Mouse (Mus musculus) E14TG2a.4 (cell line): ENCODE data around the gene Pik3r6.

Experiments
- CTCF ChIP-seq: conservative IDR thresholded peaks from 2 replicates; pipeline ENCODE4 v1.5.1; 2014; ENCODE audit warnings: low read length
- NANOG ChIP-seq: IDR thresholded peaks from 2 replicates; pipeline ENCODE4 v1.6.1; 2014; ENCODE audit warnings: borderline replicate concordance, low read length, mixed read lengths
- POU5F1 ChIP-seq: IDR thresholded peaks from 2 replicates; pipeline ENCODE4 v1.6.1; 2014; ENCODE audit warnings: low read length, borderline replicate concordance

DNA sequence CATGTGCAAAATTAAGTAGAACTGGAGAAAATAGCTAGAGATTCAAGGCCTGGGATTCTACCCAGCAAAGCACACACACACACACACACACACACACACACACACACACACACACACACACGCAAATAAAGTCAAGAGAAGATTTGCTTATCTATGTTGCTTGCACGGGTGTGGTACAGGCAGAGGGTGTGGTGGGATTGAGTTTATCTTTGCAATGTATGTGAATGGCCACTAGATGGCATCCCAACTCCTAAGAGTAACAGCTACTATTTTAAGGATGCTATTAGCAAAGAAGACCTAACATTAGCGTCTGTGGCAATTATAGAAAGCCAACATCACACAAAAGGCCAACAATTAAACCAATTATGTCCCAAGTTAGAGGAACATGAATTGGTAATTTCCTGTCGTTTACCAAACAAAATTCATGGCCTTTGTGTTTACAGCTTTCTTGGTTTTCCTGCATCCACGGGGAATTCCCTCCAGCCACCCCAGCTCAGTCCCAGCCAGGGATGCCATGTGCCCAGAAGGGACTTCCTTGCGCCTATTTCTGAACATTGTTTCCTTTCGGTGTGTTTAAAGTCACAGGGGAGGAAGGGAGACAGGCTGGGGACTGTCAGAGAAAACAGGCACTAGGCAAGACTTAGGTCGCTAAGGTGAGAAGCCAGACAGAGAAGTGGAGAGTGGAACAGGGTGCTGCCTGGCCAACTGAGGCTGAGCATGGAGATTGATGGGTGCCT, 17.4 kb upstream of the Pik3r6 start:
- TF ChIP-seq CTCF (peak; percentile 80), POU5F1 (no peak), NANOG (no peak)
